Mouse (Mus musculus): ENCODE measurements around the gene A630023A22Rik. TPM values are rescaled to one million over a fixed set of nuclear protein-coding genes. Genes with fewer than 3 reads are reported as not detected.

The A630023A22Rik gene
- polyA plus RNA-seq, 1 experiment from 2014 or later, result not detected

DNA sequence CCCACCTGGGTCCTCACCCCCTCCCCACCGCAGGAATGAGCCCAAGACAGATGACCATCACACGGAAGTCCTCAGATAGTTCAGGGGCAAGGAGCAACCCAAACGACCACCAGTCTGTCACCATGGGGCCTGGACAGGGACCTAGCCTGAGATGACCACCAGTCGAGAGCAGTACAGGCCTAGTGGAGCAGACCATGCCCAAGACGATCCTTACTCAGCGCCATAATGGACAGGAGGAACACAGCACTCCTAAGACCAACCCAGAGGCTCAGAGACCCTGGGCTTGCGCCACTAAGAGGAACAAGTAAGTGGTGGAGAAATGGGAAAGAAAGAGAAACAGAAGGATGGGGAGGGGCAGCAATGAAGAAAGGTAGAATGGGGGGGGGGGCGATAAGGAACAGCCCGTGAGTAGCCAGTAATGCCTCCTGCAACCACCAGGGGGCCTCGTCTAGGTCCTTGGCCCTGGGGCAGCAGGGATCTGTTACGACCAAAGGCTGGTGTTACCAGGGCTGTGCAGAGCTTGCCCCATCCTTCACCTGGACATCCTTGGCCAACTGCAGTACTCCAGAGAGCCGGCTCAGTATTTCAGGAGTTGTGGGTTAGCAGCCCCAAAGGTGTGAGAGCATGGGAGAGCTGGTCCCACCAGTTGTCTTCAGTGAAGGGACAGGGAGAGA lies 4.0 kb upstream of the A630023A22Rik start:
- no peak overlapping the region for H3K27ac ChIP-seq
- H3K79me2 ChIP-seq (ENCODE audit: inconsistent target), result no peaks in the 10 kb centered on the region
- H3K36me3 ChIP-seq (ENCODE audit: inconsistent target), result no peaks in the 10 kb centered on the region
- 57% methylated on average over 11 of the region's 12 CpGs for WGBS (ENCODE audit: missing documents)
- H3K4me3 ChIP-seq (ENCODE audit: inconsistent target), result no peak overlapping the region

DNA sequence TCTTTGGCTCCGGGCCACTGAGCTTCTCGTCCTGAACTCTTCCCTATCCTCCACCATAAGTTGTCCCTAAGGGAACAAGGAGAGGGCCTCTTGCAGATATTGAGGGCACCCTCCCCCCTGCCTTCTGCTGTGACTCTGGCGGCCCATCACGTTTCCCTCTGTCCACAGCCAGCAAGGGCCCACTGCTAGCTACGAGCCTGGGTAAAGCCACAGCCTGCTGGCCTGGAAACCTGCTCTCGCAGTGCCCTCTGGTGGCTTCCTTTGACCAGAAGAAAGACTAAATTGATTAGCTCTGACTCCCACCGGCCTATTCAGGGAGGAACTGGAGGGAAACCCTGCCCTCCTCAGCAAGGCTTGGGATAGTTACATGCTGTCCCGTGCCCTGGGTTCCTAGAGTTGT lies 2.3 kb upstream of the A630023A22Rik start:
- Histone ChIP-seq H3K4me3 (ENCODE audit: inconsistent target) (no peak overlapping the region), H3K27ac (no peak overlapping the region), H3K79me2 (ENCODE audit: inconsistent target) (no peaks in the 10 kb centered on the region), H3K36me3 (ENCODE audit: inconsistent target) (no peaks in the 10 kb centered on the region)
- 29% methylated on average over 8 of the region's 8 CpGs for WGBS (ENCODE audit: missing documents)

DNA sequence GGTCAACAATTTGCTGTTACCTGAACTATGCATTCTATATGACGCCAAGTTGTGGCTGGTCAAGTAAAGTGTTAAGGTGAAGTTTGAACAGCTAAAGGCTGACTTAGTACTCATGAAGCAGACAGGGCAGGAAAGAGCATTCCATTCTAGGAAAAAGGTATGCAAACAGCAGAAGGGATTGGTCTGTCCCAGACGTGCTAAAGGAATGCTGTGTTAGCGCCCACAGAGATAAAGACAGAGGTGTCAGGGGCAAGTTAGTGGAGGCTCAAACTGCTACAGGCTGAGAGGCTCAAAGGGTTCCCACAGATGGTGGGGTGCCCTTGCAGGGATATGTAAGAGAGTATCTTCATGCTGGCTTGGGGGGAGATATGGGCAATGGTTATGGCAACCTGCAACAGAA lies 1.3 kb upstream of the A630023A22Rik start:
- H3K79me2 ChIP-seq (ENCODE audit: inconsistent target), result no peaks in the 10 kb centered on the region
- H3K36me3 ChIP-seq (ENCODE audit: inconsistent target), result no peaks in the 10 kb centered on the region
- H3K27ac ChIP-seq, result no peak overlapping the region
- 83% methylated on average over 3 of the region's 3 CpGs for WGBS (ENCODE audit: missing documents)
- H3K4me3 ChIP-seq (ENCODE audit: inconsistent target), result no peak overlapping the region

DNA sequence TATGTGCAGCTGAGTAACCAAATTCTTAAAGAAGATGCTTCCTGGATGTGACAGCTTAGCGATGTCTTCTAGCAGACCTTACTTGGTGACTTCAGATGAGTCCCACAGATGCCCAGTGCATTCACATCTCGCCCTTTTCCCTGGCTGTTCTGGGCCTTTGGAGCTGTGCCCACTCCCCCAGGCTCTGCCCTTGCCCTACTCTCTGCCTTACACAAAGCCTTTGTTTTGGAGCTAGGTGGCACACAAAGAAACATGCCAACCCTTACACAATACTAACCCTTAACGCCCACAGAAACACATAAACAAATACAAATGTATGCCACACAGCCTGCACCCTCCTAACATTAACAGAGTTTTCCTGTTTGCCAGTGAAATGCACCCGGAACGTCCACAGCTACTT lies 6.4 kb downstream of the A630023A22Rik start:
- Histone ChIP-seq H3K79me2 (ENCODE audit: inconsistent target) (no peaks in the 10 kb centered on the region), H3K4me3 (ENCODE audit: inconsistent target) (no peak overlapping the region), H3K27ac (no peak overlapping the region), H3K36me3 (ENCODE audit: inconsistent target) (no peaks in the 10 kb centered on the region)
- WGBS (ENCODE audit: missing documents), result 80% methylated on average over 5 of the region's 5 CpGs

DNA sequence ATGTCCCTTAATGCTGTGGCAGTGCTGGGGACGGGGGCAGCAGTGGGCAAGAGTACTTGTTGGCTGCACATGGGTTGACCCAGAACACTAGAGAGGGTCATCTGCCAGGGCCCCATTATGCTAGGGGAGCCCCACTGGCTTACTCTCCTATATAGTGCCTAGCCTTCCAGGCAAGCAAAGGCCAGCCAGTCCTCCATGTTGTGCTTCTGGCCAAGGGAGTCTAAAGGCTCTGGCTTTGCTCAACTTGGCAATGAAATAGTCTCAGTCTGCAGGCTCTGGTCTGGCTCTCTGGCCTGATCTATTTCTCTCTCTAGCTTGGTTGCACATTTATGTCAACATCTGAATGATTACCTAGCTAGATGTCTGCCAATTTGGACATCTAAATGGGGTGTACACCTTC lies 9.7 kb downstream of the A630023A22Rik start:
- Histone ChIP-seq H3K36me3 (ENCODE audit: inconsistent target) (no peaks in the 10 kb centered on the region), H3K79me2 (ENCODE audit: inconsistent target) (no peaks in the 10 kb centered on the region), H3K27ac (no peak overlapping the region), H3K4me3 (ENCODE audit: inconsistent target) (no peak overlapping the region)
- 91% methylated on average over 1 of the region's 1 CpGs for WGBS (ENCODE audit: missing documents)

DNA sequence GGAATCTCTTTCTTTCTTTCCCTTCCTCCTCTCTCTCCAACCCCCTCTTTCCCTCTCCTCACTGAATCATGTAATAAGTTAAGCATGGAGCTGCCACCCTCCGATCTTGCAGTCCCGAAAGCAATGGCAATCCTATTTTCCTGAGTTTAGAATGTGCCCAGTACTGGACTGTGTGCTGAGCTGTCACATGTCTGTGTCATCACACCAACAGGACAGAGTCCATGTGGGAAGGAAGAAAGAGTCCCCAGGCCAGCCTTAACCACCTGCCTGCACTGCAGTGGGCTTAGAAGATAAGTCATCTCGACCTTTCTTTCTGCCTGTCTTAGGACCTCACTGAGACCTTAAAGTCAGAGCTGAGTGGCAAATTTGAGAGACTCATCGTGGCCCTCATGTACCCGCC lies 11.1 kb downstream of the A630023A22Rik start:
- no peaks in the 10 kb centered on the region for H3K36me3 ChIP-seq (ENCODE audit: inconsistent target)
- H3K27ac ChIP-seq, result no peak overlapping the region
- H3K4me3 ChIP-seq (ENCODE audit: inconsistent target), result no peak overlapping the region
- 88% methylated on average over 5 of the region's 5 CpGs for WGBS (ENCODE audit: missing documents)
- no peaks in the 10 kb centered on the region for H3K79me2 ChIP-seq (ENCODE audit: inconsistent target)

DNA sequence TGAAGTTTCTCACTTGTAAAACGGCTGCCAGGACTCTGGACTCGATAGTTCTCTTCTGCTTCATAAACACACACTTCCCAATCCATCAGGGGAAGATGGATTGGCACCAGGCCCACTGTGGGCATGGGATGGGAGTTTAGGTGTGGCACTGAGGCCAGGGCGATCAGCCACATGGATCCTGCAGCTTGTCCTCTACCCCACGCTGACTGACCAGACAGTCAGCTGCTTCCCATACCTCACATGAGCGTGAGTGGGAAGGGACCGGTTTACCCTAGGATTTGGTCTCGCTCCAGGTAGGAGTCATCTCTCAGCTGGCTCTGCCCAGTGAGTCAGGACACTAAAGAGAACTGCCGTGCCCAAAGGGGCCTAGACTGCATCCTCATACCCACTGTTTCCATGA lies 12.8 kb downstream of the A630023A22Rik start:
- 88% methylated on average over 8 of the region's 8 CpGs for WGBS (ENCODE audit: missing documents)

DNA sequence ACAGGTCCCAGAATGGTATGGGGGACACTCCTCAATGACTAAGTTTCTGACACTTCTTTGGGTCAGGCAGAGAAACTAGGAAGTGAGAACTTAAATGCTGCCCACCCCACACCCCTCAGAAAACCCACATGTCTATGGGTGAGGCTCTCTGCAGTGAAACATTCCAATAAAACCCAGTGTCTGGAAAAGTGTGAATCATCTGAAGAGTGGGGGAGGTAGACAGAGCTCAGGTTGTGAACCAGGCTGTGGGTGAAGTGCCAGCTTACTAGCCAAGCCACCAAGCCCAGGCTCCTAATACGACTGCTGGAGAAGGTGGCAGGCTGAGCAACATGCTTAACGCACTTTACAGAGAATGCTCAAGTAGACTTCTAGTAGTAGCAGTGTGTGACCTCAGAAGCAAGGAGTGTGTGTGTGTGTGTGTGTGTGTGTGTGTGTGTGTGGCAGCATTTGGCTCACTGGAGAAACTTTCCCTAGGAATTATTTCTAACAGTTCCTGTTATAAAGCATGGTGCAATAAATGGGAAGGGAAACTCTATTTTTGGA lies 14.6 kb downstream of the A630023A22Rik start:
- no peaks in the 10 kb centered on the region for H3K79me2 ChIP-seq (ENCODE audit: inconsistent target)
- no peak overlapping the region for H3K4me3 ChIP-seq (ENCODE audit: inconsistent target)
- no peaks in the 10 kb centered on the region for H3K36me3 ChIP-seq (ENCODE audit: inconsistent target)
- no peak overlapping the region for H3K27ac ChIP-seq
- WGBS (ENCODE audit: missing documents), result 51% methylated on average over 2 of the region's 2 CpGs

More for the DNA sequence above, 12.8 kb downstream of the A630023A22Rik start:
- Histone ChIP-seq H3K4me3 (ENCODE audit: inconsistent target) (no peak overlapping the region), H3K79me2 (ENCODE audit: inconsistent target) (no peaks in the 10 kb centered on the region), H3K36me3 (ENCODE audit: inconsistent target) (no peaks in the 10 kb centered on the region), H3K27ac (no peak overlapping the region)

DNA sequence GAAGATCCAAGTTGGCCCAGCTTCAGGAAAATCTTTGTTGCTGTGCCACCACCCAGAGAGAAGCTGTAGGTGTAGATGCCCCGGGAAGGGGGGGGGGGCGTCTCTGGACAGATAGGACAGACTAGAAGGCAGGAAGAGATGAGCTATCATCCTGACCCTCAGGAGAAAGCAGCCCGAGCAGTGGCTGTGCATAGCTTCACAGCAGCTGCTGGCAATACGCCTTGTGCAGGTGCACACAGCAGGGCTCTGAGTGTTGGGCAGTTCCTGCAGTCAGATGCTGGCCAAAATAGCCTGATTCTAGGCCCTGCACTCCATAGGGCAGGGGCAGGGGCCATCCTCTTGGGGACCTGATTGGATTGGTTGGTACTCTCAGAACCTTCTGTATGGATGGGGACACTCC lies 15.7 kb downstream of the A630023A22Rik start:
- Histone ChIP-seq H3K36me3 (ENCODE audit: inconsistent target) (no peaks in the 10 kb centered on the region), H3K79me2 (ENCODE audit: inconsistent target) (no peaks in the 10 kb centered on the region), H3K4me3 (ENCODE audit: inconsistent target) (no peak overlapping the region), H3K27ac (no peak overlapping the region)
- WGBS (ENCODE audit: missing documents), result 73% methylated on average over 4 of the region's 4 CpGs

DNA sequence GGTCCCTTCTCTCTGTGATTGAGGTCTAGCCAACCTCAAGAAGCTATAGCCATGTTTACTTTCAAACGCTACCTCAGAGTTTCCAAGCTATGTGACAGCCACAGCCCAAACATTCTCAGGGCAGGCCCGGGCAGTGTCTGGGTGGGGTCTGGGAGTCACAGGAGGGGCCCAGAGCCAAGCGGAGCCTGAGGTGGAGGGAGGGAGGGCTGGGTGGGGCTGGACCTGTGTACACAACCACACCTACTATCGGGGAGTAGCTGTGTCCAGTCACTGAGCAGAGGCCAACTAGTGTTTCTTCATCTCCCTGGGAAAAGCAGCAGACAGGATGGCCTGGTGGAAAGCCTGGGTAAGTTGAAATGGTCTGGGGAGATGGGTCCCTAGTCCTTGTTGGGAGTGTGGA lies 16.8 kb downstream of the A630023A22Rik start, which contains the start of gene Anxa8:
Anxa8 (plus strand) TSS at position 251 of the 400 bp plus-strand sequence.
- 79% methylated on average over 4 of the region's 4 CpGs for WGBS (ENCODE audit: missing documents)
- Histone ChIP-seq H3K4me3 (ENCODE audit: inconsistent target) (no peak within 1 kb of the TSS), H3K36me3 (ENCODE audit: inconsistent target) (no peaks in the 10 kb centered on the region), H3K79me2 (ENCODE audit: inconsistent target) (no peaks in the 10 kb centered on the region), H3K27ac (no peak within 1 kb of the TSS)

DNA sequence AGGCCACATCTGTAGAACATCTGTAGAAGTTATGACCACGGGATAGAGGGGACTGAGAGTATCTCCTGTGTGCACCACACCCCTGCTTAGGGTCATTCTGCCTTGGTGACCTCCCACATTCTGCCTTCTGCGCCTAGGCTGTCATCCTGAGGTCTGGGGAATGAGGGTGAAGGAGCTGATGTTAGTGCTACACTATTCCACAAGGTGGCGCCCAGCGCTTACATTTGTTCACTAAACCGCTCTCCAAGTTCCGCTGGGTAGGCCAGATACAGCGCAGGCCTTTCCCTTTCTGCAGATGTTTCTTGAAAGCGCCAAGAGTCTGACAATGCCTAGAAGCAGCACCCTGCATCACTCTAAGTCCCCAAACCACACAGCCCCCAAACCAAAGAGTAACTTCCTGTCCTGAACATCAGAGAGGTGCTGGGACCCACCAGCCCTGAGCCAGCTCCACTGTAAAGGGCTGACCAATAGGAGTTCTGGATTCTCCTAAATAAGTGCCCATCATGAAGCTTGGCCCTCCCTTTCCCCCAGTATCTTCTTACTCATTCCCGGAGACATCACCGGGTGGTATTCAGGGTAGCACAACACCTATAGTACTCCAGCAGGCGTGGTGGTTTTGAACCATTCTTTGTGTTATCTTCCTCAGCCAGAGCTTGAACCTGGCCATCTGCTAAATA lies 22.1 kb downstream of the A630023A22Rik start:
- WGBS (ENCODE audit: missing documents), result 15% methylated on average over 11 of the region's 11 CpGs
- Histone ChIP-seq H3K79me2 (ENCODE audit: inconsistent target) (no peaks in the 10 kb centered on the region), H3K4me3 (ENCODE audit: inconsistent target) (no peak overlapping the region), H3K36me3 (ENCODE audit: inconsistent target) (no peaks in the 10 kb centered on the region), H3K27ac (no peak overlapping the region)

DNA sequence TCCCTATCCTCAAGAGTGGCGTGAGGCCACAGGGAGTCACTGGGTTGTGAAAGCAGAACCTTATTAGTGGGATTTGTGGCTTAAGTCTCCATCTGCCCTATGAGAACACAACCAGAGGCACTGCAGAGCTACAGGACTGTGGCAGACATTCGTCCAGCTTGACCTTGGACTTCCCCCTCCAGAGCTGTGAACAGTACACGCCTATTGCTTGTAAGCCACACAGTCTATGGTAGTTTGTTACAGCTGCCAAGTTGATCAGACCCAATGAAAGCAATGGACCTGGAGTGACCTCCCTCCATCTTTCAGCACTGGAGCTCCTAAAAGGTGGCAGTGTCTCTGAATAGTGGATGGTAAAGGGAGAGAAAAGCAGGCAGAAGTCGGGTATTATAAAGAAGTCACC lies 24.3 kb downstream of the A630023A22Rik start:
- H3K79me2 ChIP-seq (ENCODE audit: inconsistent target), result no peaks in the 10 kb centered on the region
- 63% methylated on average over 4 of the region's 4 CpGs for WGBS (ENCODE audit: missing documents)
- no peak overlapping the region for H3K27ac ChIP-seq
- no peak overlapping the region for H3K4me3 ChIP-seq (ENCODE audit: inconsistent target)
- H3K36me3 ChIP-seq (ENCODE audit: inconsistent target), result no peaks in the 10 kb centered on the region

DNA sequence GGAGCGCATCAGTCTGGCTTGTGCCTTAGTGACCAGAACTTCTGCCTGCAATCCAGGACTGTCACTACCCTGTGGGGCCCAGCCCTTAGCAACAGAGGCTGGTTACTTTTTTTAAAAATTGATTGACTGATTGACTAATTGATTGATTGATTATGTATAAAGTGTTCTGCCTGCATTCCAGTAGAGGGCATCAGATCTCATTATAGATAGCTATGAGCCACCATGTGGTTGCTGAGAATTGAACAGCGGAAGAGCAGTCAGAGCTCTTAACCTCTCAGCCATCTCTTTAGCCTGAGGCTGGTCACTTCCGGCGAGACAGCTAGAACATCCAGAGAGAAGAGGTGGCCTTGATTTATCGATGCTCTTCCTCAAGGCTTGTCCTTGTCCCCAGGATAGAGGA lies 25.3 kb downstream of the A630023A22Rik start:
- no peaks in the 10 kb centered on the region for H3K79me2 ChIP-seq (ENCODE audit: inconsistent target)
- WGBS (ENCODE audit: missing documents), result 74% methylated on average over 5 of the region's 5 CpGs
- H3K4me3 ChIP-seq (ENCODE audit: inconsistent target), result no peak overlapping the region
- H3K27ac ChIP-seq, result no peak overlapping the region
- no peaks in the 10 kb centered on the region for H3K36me3 ChIP-seq (ENCODE audit: inconsistent target)

DNA sequence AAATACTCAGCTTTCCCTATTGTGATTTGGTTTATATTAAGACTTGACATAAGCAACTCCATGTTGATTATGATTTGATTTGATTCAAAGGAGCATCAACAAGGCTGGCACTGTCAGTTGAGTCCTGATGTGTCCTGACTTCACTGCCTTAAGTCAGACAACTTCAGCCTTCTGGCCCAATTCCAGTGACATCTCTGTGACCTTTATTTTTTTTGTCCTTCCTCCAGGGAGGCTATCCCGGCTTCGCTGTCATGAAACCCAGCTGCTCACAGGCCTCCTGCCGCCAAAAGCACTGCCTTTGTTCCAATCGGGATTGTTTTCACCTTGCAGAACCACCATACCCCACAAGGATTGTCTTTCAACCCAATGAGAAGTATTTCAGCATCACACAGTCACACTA lies 27.2 kb downstream of the A630023A22Rik start:
- WGBS (ENCODE audit: missing documents), result 71% methylated on average over 4 of the region's 4 CpGs
- Histone ChIP-seq H3K27ac (no peak overlapping the region), H3K79me2 (ENCODE audit: inconsistent target) (no peaks in the 10 kb centered on the region), H3K4me3 (ENCODE audit: inconsistent target) (no peak overlapping the region), H3K36me3 (ENCODE audit: inconsistent target) (no peaks in the 10 kb centered on the region)

DNA sequence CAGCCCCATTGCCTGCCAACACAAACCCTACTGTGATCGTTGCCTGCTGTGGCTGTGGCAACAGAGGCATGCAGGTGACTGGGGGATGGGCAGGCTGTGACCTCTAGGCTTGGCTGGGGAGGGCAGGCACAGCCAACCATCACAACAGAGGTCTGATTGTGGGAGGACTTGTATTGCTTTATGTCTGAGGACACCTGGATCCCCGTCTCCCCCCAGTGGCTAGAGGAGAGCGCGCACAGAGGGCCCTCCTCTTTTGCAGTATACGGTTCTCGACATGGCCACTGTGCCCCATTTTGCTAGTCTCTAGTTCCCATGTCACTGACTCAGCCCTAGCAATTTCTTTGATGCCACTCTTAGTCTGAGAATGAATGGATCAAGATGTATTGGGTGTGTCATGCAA lies 30.9 kb downstream of the A630023A22Rik start:
- Histone ChIP-seq H3K79me2 (ENCODE audit: inconsistent target) (no peaks in the 10 kb centered on the region), H3K4me3 (ENCODE audit: inconsistent target) (no peak overlapping the region), H3K27ac (no peak overlapping the region), H3K36me3 (ENCODE audit: inconsistent target) (no peaks in the 10 kb centered on the region)
- 87% methylated on average over 6 of the region's 6 CpGs for WGBS (ENCODE audit: missing documents)

All from macrophage (primary cell).